Mouse (Mus musculus) megakaryocyte, embryonic 14.5 days (primary cell): Measurements from ENCODE around the gene Pygl.

Experiments
- FLI1 ChIP-seq: IDR thresholded peaks from 2 replicates; pipeline ENCODE4 v1.6.1; 2012; ENCODE audit warnings: low read length, inconsistent platforms, mixed read lengths
- GATA1 ChIP-seq: IDR thresholded peaks from 3 replicates; pipeline ENCODE4 v1.6.1; 2012; ENCODE audit warnings: mixed read lengths, low read length, inconsistent platforms, borderline replicate concordance

DNA sequence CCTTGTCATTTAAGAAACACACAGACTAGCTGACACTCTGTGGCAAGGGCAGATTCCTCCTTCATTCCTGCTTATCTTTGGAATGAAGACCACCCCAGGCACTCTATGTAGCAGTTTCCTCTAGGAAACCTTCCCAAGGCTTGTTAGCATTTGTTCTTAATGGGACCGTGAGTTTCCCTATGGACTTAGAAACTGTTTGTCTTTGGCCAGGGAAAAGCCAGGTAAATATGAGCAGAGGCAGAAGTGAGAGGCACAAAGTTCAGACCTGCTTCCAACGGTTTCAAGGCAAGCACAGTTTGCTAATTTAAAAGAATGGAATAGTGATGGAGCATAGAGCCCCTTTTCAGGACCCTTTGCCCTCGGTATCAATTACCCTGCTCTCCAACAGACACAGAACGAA, 8.0 kb downstream of the Pygl start:
- TF ChIP-seq GATA1 (no peak), FLI1 (no peak)
